Mouse (Mus musculus): ENCODE measurements around the gene Slc22a1.
"Not testable (repeated sequence)": the region's sequence is repeated elsewhere in the genome, so short reads cannot be mapped to it uniquely, and the experiment has no call there.

Gene Slc22a1

DNA sequence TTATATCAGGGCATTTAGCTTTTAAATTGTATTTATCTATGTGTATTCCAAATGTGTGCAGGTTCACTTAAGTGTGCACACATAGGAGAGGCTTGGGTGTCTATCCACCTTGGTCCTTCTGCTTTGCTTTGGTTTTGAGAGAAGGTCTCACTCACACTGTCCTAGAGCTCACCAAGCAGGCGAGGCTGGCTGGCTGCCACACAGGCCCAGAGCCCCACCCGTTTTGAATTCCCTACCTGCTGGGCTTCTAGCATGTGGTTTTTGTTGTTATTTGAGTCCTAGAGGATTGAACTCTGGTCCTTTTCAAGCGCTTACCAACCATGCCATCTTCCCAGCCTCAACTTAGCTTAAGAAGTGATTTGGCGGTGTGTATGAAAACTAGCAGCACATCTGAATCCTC, 8.8 kb upstream of the Slc22a1 start:
- peak; percentile 41 for DNase-seq

DNA sequence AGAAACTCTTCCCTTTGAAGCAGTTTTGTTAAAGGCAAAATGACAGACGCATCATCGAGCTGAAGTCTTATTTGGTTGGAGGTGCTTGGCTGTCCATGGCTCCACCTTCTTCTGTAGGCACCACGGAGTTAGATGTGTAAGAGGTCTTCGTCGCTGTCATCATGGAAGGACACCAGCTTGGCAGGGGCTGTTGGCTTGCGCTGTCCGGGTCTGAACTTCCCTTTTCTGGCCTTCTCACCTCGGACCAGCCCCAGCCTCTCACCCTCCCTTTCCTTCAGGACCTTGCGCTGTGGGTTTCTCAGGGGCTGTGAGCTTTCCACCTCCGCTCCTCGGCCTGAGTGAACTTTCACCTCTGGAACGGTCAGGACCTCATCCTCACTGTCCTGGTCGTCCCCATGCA, 8.0 kb upstream of the Slc22a1 start:
- DNase-seq: no peak

DNA sequence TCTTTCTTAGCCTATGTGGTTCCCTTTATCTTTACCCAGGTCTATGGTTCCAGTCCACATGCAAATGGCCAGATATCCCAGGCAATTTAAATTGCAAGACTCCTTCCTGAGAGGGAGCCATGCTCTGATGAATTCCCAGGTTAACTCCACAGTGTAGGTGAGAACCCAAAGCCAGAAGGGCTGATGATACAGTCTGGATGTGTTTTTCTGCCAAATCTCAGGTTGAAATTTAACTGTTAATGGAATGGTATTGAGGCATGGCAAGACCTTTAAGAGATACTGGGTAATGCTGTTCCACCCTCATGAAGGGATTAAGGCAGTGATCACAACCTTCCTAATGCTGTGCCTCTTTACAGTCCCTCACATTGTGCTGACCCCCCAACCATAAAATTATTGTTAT, 2.6 kb upstream of the Slc22a1 start:
- DNase-seq: no peak

DNA sequence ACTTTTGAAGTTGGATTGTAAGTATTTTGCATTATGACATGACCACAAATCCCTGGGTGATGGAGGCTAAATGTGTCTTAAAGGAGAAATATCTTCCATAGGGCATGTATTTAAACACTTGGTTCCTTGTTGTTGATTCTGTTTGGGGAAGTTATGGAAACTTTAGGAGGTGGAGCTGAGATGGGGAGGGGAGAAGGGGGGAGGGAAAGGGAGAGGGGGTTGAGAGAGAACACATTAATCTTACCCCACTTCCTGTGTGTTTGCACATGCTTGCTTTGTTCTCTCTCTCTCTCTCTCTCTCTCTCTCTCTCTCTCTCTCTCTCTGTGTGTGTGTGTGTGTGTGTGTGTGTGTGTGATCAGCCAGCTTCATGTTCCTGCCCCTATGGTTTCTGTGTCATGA, 1.5 kb upstream of the Slc22a1 start:
- no peak for DNase-seq

DNA sequence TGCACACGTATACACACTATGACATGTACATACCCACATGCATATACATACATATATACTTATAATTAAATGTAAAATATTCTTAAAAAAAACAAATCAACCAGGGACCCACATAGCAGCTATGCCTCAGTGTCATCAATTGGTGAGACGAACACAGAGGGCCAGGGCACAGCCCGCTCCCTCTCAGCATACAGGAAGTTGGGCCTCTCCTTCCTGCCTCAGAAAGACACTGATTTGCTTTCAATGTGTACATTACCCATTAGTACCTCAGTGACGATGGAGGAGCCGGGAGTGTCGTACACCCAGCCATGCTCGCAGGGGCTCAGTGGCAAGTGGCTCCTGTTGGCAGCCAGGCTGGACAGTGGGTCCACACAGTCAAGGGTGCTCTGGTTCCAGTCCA, 649 bp downstream of the Slc22a1 start:
- DNase-seq: not testable (repeated sequence)

DNA sequence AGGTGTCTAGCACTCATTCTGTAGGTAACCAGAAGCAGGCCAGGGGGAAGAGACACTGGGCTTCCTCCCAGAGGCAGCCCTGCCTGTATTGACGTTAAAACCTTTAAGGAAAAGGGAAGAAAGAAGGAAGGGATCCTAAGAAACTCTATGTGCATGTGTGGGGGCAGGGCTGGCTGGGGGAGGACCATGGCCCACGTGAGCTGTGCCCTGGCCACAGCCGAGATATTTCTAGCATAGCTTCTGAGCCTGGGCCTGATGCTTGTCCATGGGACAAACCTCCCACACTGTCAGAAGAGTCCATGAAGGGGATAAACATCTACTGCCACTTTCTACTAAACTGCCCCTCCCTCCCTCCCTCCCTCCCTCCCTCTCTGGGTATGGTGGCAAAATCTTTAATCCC, 1.8 kb downstream of the Slc22a1 start:
- no peak for DNase-seq

DNA sequence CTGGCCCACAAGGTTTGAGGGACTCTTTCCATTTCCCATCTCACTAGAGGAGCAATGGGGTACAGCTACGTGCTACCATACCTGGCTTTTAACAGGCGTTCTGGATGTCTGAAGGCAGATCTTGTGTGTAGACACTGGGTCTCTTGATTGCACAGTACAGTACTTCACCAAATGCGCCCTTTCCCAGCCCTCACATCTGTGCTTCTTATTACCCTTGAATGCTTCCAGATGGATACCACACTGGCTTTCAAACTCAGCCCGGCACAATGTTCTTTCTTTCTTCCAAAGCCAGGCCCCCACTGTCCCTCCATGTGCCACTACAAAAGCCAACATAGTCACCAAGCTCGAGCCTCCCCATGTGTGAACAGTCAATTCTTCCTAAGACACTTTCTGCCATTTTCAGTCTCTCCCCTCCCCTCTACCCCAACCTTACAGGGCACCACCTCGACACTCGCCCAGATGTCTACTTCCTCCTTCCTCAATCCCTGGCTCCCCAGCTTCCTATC, 3.3 kb downstream of the Slc22a1 start:
- no peak for DNase-seq

DNA sequence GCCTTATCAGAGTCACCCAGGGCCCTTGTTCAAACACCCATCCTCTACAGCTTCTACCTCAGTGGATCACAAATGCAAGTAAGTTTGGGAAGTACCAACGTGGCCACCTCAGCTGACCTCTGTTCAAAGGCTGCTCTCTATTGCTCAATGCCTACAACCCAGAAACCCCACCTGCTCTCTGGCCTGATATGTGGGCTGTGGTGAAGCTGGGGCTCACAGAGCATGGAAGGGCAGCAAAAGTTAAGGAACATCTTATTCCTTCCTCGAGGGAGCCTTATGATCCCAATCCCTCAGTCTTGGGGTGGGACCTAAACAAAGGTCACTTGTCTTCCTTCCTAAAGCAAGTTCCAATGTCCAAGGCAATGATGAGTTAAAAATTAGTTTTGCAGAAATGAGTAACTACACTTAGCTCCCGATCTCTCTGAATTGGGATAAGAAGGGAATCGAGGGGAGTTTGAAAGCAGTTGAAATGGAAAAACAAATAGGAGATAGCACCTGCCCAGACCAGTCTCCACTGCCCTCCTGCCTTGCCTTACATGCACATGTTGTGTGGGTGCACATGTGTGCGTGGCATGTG, 4.5 kb downstream of the Slc22a1 start:
- no peak for DNase-seq

DNA sequence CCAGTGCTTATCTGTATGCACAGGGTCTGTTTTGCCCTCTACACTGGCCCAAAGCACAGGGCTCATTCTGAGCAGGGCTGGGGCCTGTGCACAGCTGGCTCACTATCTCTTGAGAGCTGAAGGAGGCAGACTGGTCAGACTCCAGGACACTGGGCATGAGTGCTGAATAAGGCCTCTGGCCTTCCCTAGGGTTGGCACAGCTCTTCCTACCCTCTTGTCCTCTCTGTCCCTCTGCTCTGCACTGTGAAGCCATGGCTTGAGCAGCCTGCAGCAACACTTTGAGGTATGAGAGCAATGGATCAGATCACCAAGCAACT, 6.3 kb downstream of the Slc22a1 start:
- no peak for DNase-seq

DNA sequence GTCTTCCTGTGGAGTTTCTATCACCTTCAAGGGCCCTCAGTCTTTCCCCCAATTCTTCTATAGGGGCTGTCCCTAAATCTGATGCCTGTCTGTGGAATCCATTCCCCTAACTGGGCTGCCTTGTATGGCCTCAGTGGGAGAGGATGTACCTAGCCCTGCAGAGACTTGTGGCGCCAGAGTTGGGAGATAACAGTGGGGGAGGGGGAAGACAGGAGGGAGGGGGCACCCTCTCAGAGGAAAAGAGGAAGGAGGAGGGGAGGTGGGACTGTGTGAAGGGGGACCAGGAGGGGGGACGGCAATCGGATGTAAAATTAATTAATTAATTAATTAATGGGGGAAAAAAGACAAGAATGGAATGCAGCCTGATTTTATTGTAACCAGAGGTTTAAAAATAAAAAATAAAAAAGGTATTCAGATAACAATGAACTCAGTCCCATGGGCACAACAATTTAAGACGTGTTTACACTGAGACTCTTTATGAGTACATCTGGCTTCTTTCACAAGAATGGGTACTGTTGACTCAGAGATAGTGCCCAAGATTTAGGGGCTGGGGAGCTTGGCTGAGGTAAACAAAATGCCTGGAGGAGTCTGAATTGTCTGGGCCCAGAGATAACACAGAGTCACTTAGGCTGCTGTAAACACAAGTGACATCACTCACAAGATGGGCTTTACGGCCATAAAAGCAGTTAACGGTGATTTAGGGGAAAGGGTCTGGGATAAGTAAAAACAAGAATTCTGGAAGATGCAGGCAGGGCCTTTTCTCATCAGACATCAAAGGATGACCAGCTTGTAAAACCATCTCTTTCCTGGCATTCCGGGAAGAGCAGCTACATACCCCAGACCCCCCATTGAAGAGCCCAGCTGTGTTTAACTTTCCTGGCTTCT, 6.9 kb downstream of the Slc22a1 start:
- DNase-seq: no peak

DNA sequence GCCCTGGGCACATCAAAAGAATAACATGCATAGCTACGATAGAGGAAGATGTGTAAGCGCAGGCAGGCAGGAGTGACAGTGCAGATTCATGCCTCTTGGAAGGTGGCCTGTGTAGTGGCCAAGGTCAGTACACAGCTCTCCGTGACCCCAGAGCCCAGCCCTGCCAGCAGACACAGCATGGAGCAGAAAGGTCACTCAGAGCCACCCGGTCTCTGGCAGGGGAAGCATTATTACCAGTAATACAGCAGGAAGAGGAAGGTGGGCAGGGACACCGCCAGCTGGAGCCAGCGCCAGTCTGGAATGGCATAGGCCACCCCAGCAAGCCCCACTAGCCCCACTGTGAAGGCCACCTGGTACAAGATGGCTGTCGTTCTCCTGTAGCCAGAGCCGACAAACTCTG, 11.5 kb downstream of the Slc22a1 start:
- peak; percentile 60 for DNase-seq

DNA sequence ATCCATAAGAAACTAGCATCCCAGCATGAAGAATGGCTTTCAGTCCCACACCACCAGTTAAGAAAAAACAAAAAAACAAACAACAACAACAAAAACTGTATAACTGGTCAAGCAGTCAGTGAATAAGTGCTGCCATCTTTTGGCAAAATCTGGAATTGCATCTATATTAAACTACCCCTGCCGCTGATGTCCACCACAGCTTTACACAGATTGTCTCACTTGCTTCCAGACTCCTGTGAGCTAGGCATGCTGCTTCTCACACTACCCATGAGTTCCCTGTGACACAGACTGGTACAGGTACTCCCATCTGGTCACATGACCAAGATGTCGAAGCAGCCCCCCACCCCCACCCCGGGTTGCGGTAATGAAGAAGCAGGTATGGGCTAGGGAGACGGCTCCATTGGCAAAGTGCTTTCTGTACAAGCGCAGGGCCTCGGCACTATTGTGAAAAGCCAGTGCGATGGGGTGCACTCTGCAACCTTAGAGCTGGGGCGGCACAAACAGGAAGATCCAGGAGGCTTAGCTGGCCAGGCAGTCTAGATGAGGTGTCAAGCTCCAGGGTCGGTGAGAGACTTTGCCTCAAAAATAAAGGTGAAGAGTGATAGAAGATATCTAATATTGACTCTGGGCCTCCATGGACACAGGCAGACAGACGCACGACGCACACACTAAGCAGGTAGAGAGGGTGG, 14.9 kb downstream of the Slc22a1 start:
- DNase-seq: peak; percentile 45

DNA sequence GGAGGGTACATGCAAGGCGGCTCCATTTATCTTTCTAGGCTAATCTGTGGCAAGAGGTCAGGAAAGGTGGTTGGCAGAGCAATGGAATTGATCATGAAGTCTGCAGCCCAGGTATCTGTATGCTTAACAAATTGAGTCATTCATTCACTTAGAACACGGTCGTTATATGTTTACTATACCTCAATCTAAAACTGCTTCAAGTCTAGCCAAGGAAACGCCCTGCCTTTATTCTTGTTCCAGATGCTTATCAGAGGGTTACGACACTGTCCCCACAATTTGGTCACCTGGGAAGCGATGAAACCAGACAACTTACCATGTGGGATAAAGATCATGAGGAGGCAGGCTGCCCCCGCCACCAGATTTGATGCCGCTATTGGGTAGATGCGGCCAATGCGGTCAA, 16.4 kb downstream of the Slc22a1 start:
- DNase-seq: no peak

DNA sequence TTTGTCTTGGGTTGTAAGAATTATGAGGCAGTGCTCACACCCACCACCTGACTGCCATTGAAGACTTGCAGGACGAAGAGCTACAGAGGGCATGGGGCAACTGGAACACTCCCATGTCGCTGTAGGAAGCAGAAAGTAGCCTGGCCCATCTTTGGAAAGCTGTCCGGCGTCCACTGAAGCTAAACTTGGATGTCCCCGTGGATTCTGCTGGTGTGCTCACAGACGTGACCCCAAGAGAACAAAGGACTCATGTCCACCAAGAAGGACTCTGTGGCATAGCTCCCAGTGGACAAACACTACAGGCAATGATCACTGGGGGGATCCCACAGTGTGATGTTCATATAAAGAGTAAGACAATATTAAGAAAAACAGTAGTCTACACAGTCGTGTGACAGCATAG, 16.8 kb downstream of the Slc22a1 start:
- no peak for DNase-seq

DNA sequence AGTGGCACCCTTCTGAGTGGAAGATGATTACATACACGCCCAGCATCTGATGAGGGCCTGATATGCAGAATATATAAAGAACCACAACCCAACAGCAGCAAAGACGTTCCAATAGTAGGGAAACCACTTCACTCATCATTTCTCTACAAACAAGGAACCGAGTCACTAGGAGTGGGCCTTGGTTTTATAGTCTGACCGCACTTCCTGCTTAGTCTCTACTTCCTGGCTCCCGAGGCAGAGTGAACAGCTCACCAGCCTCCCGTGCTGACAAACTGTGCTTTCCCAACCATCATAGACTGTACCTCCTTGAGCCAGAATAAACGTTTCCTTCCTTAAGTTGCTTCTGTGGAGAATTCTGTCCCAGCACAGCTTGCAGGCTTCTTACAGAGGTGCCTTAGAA, 19.8 kb downstream of the Slc22a1 start:
- no peak for DNase-seq

DNA sequence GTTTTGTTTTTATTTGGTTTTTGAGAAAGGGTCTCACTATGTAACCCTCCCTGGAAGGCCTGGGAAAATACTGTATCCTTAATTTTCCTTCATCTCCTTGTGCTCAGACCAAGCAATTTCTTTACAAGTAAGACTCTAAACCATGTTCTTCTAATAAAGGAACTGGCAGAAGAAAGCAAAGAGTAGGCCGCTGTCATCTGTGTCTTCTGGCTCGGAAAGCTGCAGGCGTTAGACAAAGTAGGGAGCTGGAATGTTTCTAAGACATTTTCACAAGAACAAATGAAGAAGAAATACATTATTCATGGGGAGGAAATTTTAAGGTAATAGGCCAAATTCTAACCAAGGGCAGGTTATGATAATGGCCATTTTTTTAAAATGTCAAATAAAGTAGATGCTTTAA, 21.6 kb downstream of the Slc22a1 start:
- DNase-seq: no peak

DNA sequence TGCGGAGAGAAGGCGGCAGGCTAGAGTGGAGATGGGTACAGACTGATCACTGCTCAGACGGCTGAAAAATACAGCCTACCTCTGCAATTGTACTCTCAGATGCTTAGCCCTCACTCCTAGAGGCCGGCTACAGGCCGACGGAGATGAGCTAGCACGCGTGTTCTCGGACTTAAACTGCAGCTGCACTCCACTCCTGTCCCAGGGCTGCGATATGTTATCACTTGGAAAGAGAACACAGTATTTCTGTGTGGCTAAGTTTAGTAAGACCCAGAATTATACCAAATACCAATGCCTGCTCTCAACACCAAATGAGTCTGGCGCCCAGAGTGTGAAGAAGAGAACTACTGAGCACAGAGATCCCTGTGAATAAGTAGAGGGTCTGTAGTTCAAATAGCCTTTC, 23.0 kb downstream of the Slc22a1 start:
- no peak for DNase-seq

DNA sequence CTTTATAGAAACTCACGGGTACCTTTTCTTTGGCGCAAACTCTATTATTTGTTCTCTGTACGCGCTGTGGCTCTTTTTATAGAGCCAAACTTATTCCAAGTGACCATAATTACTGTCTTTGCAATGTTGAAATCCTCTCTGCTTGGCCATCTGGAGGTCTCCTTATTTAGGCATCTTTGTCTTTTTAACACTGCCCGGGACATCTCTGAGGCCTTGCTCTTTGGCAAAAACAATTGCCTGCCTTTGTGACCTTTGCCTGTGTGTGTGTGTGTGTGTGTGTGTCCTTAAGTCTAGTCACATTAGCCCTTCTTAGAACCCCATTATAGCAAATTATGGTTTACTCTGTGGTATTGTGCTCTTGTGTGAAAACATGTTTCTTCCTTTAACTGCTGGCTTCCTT, 30.2 kb downstream of the Slc22a1 start:
- DNase-seq: no peak

DNA sequence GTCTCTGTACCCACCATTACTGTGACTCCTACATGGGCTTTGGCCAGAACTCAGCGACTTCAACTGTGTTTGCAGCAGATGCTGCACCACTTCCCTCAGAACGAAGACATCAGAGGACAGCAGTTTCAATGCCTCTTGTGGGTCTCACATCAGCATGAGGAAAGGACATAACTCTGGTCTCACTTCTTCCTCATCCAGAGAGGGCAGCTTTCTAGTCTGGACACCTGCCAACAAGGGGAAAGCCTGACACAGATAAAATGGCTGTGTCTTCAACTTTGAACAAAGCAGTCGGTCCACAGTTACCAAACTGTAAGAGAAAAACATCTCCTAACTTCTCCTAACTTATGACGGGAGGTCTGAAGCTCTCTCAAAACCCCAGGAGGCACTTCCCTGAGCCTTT, 34.5 kb downstream of the Slc22a1 start:
- DNase-seq: no peak

DNA sequence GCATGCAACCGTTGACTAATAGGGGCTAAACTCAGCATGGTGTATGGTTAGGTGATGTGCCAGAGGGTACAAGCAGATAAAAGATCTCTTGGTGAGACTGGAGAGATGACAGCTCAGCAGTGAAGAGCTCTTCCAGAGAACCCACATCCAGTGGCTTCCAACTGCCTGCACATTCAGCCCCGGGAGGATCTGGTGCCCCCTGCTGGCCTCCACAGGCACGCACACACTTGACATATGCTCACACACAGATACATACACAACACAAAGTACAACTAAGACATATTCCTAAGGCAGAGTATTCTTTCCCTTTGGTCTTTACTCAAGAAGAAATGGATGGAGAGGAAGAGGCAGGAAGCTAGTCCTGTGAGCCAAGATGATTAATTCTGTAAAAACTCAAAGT, 36.0 kb downstream of the Slc22a1 start:
- DNase-seq: no peak

DNA sequence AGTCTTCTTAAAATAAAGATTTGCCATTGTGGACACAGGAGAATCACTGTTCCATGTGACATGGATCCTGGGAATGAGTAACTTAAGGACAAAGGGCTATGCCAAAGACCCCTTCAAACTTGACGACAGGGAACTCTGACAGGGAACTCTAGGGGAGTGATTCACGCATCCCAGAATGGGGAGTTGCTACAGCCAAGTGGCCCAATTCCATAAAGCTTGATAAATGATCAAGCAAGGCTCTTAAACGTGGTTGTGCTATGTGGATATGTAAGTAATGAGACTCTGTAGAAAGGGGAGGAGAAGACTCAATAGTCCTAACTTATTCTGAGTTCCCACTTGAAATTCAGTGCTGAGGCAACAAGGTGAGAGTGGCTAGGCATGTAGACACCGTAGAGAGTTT, 40.8 kb downstream of the Slc22a1 start:
- DNase-seq: no peak

DNA sequence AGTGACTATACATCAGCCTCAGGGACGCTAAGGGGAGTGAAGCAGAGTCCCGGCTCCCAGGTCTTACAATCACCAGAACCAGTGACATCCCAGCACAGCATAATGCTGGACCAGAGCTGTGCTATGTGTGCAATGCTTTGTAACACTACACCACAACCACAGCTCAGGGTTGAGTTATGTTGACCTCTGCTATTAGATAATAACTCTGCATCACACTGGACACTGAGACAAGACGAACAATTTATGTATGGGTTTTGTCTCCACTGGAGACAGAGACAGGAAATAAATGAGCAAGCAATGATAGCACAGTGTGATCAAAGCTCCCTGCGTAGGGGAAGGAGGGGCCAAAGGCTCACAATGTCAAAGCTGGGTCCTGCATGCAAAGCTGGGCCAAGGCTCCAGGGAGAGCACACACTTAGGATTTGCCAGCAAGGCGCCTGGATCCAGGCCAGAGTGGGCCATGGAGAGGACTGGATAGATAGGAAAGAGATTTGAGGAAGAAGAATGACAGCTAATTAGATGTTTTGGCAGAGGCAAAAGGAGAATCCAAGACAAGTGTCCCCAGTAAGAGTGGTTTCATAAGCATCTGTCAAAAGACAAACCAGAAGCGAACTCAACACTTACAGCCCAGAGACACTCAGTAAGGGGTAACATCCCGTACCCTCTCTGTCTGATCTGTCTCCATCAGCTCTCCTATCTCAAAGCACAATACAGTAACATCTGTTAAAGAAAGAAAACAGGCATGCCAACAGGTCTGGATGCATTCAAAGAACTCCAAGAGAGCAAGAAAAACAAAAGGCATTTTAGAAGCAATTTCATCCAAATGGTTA, 43.6 kb downstream of the Slc22a1 start:
- no peak for DNase-seq
